Mouse (Mus musculus) CH12.LX (cell line): Measurements from ENCODE around the gene Tmem221.

Source experiments
- BHLHE40 ChIP-seq: IDR thresholded peaks from 2 replicates; pipeline ENCODE4 v1.6.1; 2011; ENCODE audit warnings: mild to moderate bottlenecking, low read depth, low read length, improper control_type of control experiment
- CHD1 ChIP-seq: IDR thresholded peaks from 2 replicates; pipeline ENCODE4 v1.6.1; 2012; ENCODE audit warnings: low read depth, low read length, improper control_type of control experiment, inconsistent platforms
- CHD2 ChIP-seq: IDR thresholded peaks from 2 replicates; pipeline ENCODE4 v1.6.1; 2011; ENCODE audit warnings: low read length, improper control_type of control experiment
- CTCF ChIP-seq, 2 experiments: IDR thresholded peaks in 1 of 2; conservative IDR thresholded peaks in 1 of 2; 2 replicates each; pipeline ENCODE4 v1.5.1; 2011 to 2012; ENCODE audit warnings: low read depth in 2 of 2, low read length in 2 of 2, improper control_type of control experiment in 1 of 2, inconsistent platforms in 1 of 2, mild to moderate bottlenecking in 1 of 2, moderate library complexity in 1 of 2
- ELF1 ChIP-seq: IDR thresholded peaks from 2 replicates; pipeline ENCODE4 v1.6.1; 2014; ENCODE audit warnings: low read depth, mild to moderate bottlenecking, inconsistent platforms, low read length, improper control_type of control experiment
- EP300 ChIP-seq: IDR thresholded peaks from 2 replicates; pipeline ENCODE4 v1.6.1; 2011; ENCODE audit warnings: low read length, improper control_type of control experiment
- MAX ChIP-seq: IDR thresholded peaks from 2 replicates; pipeline ENCODE4 v1.6.1; 2011; ENCODE audit warnings: low read length, improper control_type of control experiment
- MYC ChIP-seq: IDR thresholded peaks from 2 replicates; pipeline ENCODE4 v1.6.1; 2011; ENCODE audit warnings: low read depth, mild to moderate bottlenecking, improper control_type of control experiment, low read length
- NELFE ChIP-seq: IDR thresholded peaks from 2 replicates; pipeline ENCODE4 v1.6.1; 2011; ENCODE audit warnings: low read depth, low read length, improper control_type of control experiment
- NRF1 ChIP-seq: IDR thresholded peaks from 2 replicates; pipeline ENCODE4 v1.6.1; 2014; ENCODE audit warnings: low read depth, mild to moderate bottlenecking, inconsistent platforms, low read length, improper control_type of control experiment, moderate library complexity
- POLR2A ChIP-seq: IDR thresholded peaks from 2 replicates; pipeline ENCODE4 v1.6.1; 2011; ENCODE audit warnings: low read depth, mild to moderate bottlenecking, improper control_type of control experiment, low read length
- UBTF ChIP-seq: IDR thresholded peaks from 2 replicates; pipeline ENCODE4 v1.6.1; 2012; ENCODE audit warnings: low read depth, mild to moderate bottlenecking, inconsistent platforms, low read length, improper control_type of control experiment, moderate library complexity
- USF1 ChIP-seq: IDR thresholded peaks from 2 replicates; pipeline ENCODE4 v1.6.1; 2014; ENCODE audit warnings: low read depth, mild to moderate bottlenecking, inconsistent platforms, low read length, improper control_type of control experiment
- ZNF384 ChIP-seq: IDR thresholded peaks from 2 replicates; pipeline ENCODE4 v1.6.1; 2012; ENCODE audit warnings: low read depth, low read length, improper control_type of control experiment, inconsistent platforms

- no peak for TF ChIP-seq CTCF (conservative IDR thresholded peaks at IDR 0.05 in 1 of 2, IDR thresholded peaks at IDR 0.05 in 1 of 2; ENCODE audit: low read depth in 2 of 2, low read length in 2 of 2)
- no peak for TF ChIP-seq CHD1
- TF ChIP-seq ZNF384 = no peak
- no peak for TF ChIP-seq NRF1
- no peak for TF ChIP-seq CHD2
- no peak for TF ChIP-seq BHLHE40
- TF ChIP-seq MYC = no peak
- no peak for TF ChIP-seq POLR2A
- TF ChIP-seq NELFE = no peak
- no peak for TF ChIP-seq UBTF
- no peak for TF ChIP-seq USF1
- TF ChIP-seq MAX = no peak
- TF ChIP-seq EP300 = no peak
- no peak for TF ChIP-seq ELF1
These were observed 15.8 kb upstream of the Tmem221 start for GRCm38 (mm10) chr8:71574426-71574825.
